Mouse (Mus musculus) heart, embryonic 13.5 days (tissue): ENCODE measurements around the gene Il31ra. TPM values are rescaled to one million over a fixed set of nuclear protein-coding genes. Genes with fewer than 3 reads are reported as not detected.
"Not testable (repeated sequence)": the region's sequence is repeated elsewhere in the genome, so short reads cannot be mapped to it uniquely, and the experiment has no call there.

ENCODE experiments used
- ATAC-seq: fragments of 200-750 bp; cut with Nextera tagmentation; 2 replicates; pipeline ENCODE4 v1.8.0; 2017; ENCODE audit warnings: moderate TSS enrichment; ENCODE audit not compliant: insufficient number of reproducible peaks, low FRiP score, low TSS enrichment; ENCODE audit errors: extremely low read depth
- H3K27ac ChIP-seq: fragments of 300-500 bp; sonication (generic); replicated peaks from 2 replicates; pipeline ENCODE4 v1.5.1; 2015; ENCODE audit warnings: moderate library complexity, mild to moderate bottlenecking, inconsistent platforms
- H3K27me3 ChIP-seq: fragments of 300-500 bp; sonication (generic); replicated peaks from 2 replicates; pipeline ENCODE4 v1.6.1; 2015; ENCODE audit warnings: mild to moderate bottlenecking, inconsistent platforms
- H3K36me3 ChIP-seq: fragments of 300-500 bp; sonication (generic); 2 replicates; pipeline ENCODE4 v1.6.1; 2015; ENCODE audit warnings: mild to moderate bottlenecking, inconsistent platforms
- H3K4me1 ChIP-seq: fragments of 300-500 bp; sonication (generic); 2 replicates; pipeline ENCODE4 v1.6.1; 2015; ENCODE audit warnings: inconsistent platforms
- H3K4me2 ChIP-seq: fragments of 300-500 bp; sonication (generic); 2 replicates; pipeline ENCODE4 v1.6.1; 2015; ENCODE audit warnings: inconsistent platforms, mild to moderate bottlenecking, moderate library complexity
- H3K4me3 ChIP-seq: fragments of 300-500 bp; sonication (generic); 2 replicates; pipeline ENCODE4 v1.5.1; 2015; ENCODE audit warnings: moderate library complexity, mild to moderate bottlenecking, inconsistent platforms
- H3K9ac ChIP-seq: fragments of 300-500 bp; sonication (generic); 2 replicates; pipeline ENCODE4 v1.6.1; 2015; ENCODE audit warnings: inconsistent platforms, mild to moderate bottlenecking, moderate library complexity
- H3K9me3 ChIP-seq: fragments of 300-500 bp; sonication (generic); 2 replicates; pipeline ENCODE4 v1.6.1; 2016; ENCODE audit warnings: inconsistent platforms
- WGBS: fragments of 180-500 bp; shearing (Covaris S2); methylation state at CpG from one replicate; pipeline ENCODE4 v1.1.7; 2015; ENCODE audit warnings: mixed read lengths; 5-methylcytosine and 5-hydroxymethylcytosine counted together
- polyA plus RNA-seq: library from polyadenylated mRNA; unstranded; fragments of >200 nt; fragmentation: Nextera tagmentation; extraction: Ambion mirVana; gene quantifications from 2 replicates; pipeline ENCODE4 v1.2.1, GENCODE M21; 2015

Gene Il31ra
- 0.15 and 0.17 TPM in 2 replicates for polyA plus RNA-seq

DNA sequence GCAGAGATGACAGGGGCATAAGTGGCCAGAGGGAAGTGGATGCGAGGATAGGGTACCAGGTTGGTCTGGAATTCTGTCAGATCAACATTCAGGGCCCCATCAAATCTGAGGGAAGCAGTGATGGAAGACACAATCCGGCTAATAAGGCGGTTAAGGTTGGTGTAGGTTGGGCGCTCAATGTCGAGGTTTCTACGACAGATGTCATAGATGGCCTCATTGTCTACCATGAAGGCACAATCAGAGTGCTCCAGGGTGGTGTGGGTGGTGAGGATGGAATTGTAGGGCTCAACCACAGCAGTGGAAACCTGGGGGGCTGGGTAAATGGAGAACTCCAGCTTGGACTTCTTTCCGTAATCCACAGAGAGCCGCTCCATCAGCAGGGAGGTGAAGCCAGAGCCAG lies at the start of gene Il31ra:
Gene Il31ra (minus strand): TSS at position 101 of the 400 bp plus-strand sequence.
- H3K27me3 ChIP-seq, H3K9ac ChIP-seq, H3K27ac ChIP-seq, H3K36me3 ChIP-seq, H3K4me2 ChIP-seq, H3K9me3 ChIP-seq, H3K4me1 ChIP-seq, ATAC-seq, H3K4me3 ChIP-seq: not testable (repeated sequence)
- 95% methylated on average over 5 of the region's 8 CpGs for whole genome bisulfite sequencing

GRCm38 (mm10) chr13:112642897-112643296 lies 48.7 kb upstream of the Il31ra start:
- Histone ChIP-seq H3K27me3 (no peaks in the 10 kb centered on the region), H3K36me3 (no peaks in the 10 kb centered on the region), H3K9ac (no peak overlapping the region), H3K4me1 (0 out of 2 replicates have a peak, but pooled peaks cover 4% of the 10 kb centered on the region), H3K9me3 (no peaks in the 10 kb centered on the region), H3K4me2 (no peak overlapping the region), H3K27ac (no peak overlapping the region), H3K4me3 (no peak overlapping the region)
- WGBS: 82% methylated on average over 3 of the region's 3 CpGs
- no peak for ATAC-seq

DNA sequence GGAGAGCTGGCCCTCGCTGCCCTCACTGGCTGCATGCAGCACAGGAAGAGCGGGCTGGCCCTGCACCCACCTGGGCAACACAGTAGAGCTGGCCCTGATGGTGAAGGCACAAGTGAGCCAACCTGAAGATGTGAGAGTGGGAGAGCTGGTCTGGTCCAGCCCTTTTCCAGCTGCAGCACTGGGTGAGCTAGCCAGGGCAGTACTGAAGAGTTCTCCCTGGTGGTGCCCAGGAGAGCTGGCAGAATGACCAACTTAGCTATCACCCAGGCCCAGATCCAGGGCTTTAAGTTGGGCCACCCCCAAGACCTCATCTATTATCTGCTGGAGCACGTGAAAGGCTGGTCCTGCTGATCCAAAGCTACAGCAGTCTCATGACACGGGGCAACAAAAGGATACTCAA lies 45.0 kb upstream of the Il31ra start:
- no peak for ATAC-seq
- WGBS: 62% methylated on average over 4 of the region's 4 CpGs

GRCm38 (mm10) chr13:112636498-112636897 lies 42.3 kb upstream of the Il31ra start:
- H3K36me3 ChIP-seq: no peaks in the 10 kb centered on the region
- 36% methylated on average over 3 of the region's 3 CpGs for WGBS
- no peaks in the 10 kb centered on the region for H3K27me3 ChIP-seq
- H3K9me3 ChIP-seq: no peaks in the 10 kb centered on the region
- ATAC-seq: no peak
- H3K4me1 ChIP-seq: no peaks in the 10 kb centered on the region
- H3K4me3 ChIP-seq: no peak overlapping the region
- no peak overlapping the region for H3K4me2 ChIP-seq
- no peak overlapping the region for H3K27ac ChIP-seq
- no peak overlapping the region for H3K9ac ChIP-seq

More for the DNA sequence above, 45.0 kb upstream of the Il31ra start:
- Histone ChIP-seq H3K27me3 (no peaks in the 10 kb centered on the region), H3K4me1 (no peaks in the 10 kb centered on the region), H3K36me3 (no peaks in the 10 kb centered on the region), H3K27ac (no peak overlapping the region), H3K4me3 (no peak overlapping the region), H3K9me3 (no peaks in the 10 kb centered on the region), H3K9ac (no peak overlapping the region), H3K4me2 (no peak overlapping the region)

DNA sequence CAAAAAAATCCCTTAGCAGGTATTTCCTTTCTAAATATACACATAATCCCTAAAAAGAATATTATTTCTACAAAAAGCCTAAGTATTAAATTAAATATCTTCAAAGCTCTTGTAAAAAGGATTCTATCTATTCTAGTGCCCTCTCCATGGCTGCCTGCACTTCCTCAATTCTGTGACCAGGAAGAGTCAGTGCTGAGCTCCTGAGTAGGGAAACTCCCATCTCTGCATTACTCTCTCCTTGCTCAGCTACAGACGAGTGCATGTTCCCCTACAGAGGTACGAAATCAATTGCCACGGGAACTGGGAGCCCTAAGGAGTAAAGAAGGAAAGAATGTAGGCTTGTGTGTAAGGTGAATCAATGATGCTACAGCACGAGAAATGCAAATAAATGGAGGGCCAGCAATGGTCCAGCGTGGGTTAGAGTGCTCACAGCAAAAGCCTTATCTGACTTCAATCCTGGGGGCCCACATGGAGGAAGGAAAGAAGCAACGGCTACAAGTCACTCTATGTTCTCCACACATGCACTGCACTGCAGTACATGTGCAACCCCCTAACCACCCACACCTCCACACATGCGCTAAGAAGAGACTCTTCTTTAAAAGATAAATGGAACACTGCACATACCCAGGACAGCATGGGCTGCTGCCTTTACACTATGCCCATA lies 41.1 kb upstream of the Il31ra start:
- H3K27me3 ChIP-seq: no peaks in the 10 kb centered on the region
- H3K4me1 ChIP-seq: no peaks in the 10 kb centered on the region
- H3K36me3 ChIP-seq: no peaks in the 10 kb centered on the region
- H3K4me3 ChIP-seq: no peak overlapping the region
- no peak overlapping the region for H3K27ac ChIP-seq
- no peak overlapping the region for H3K9ac ChIP-seq
- H3K9me3 ChIP-seq: no peaks in the 10 kb centered on the region
- ATAC-seq: no peak
- H3K4me2 ChIP-seq: no peak overlapping the region
- 59% methylated on average over 7 of the region's 7 CpGs for WGBS

- Histone ChIP-seq H3K9me3 (no peaks in the 10 kb centered on the region), H3K4me2 (no peak overlapping the region), H3K4me3 (no peak overlapping the region), H3K27ac (no peak overlapping the region), H3K27me3 (no peaks in the 10 kb centered on the region), H3K4me1 (no peaks in the 10 kb centered on the region), H3K36me3 (no peaks in the 10 kb centered on the region), H3K9ac (no peak overlapping the region)
- no peak for ATAC-seq
Observed at GRCm38 (mm10) chr13:112625566-112625965, 31.4 kb upstream of the Il31ra start.

GRCm38 (mm10) chr13:112624622-112625021 lies 30.5 kb upstream of the Il31ra start:
- no peak overlapping the region for H3K9ac ChIP-seq
- no peaks in the 10 kb centered on the region for H3K36me3 ChIP-seq
- H3K27me3 ChIP-seq: no peaks in the 10 kb centered on the region
- H3K27ac ChIP-seq: no peak overlapping the region
- no peak for ATAC-seq
- H3K4me3 ChIP-seq: no peak overlapping the region
- no peaks in the 10 kb centered on the region for H3K9me3 ChIP-seq
- WGBS: 50% methylated on average over 3 of the region's 3 CpGs
- no peaks in the 10 kb centered on the region for H3K4me1 ChIP-seq
- H3K4me2 ChIP-seq: no peak overlapping the region

DNA sequence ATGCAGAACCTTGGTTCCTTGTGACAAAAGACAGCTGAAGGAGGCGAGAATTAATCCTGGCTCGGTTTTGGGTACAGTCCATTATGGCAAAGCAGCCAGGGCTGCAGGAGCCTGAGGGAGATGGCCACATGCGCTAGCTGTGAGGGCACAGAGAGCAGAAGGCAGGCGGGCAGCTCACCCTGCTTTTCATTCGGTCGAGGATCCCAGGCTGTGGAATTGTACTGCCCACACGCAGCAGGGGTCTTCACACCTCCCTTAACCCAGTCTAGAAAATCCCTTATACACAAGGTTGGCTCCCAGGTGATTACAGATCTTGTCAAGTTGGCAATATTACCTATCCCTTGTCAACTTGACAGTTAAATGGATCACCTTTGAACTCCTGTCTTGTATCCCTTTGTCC lies 29.5 kb upstream of the Il31ra start:
- no peaks in the 10 kb centered on the region for H3K36me3 ChIP-seq
- H3K4me3 ChIP-seq: no peak overlapping the region
- H3K9ac ChIP-seq: no peak overlapping the region
- no peaks in the 10 kb centered on the region for H3K9me3 ChIP-seq
- H3K27ac ChIP-seq: no peak overlapping the region
- ATAC-seq: no peak
- no peak overlapping the region for H3K4me2 ChIP-seq
- H3K4me1 ChIP-seq: no peaks in the 10 kb centered on the region
- H3K27me3 ChIP-seq: no peaks in the 10 kb centered on the region
- WGBS: 44% methylated on average over 7 of the region's 7 CpGs

- Histone ChIP-seq H3K4me3 (no peak overlapping the region), H3K4me2 (no peak overlapping the region), H3K9ac (no peak overlapping the region), H3K4me1 (no peaks in the 10 kb centered on the region), H3K27me3 (no peaks in the 10 kb centered on the region), H3K36me3 (no peaks in the 10 kb centered on the region), H3K9me3 (no peaks in the 10 kb centered on the region), H3K27ac (no peak overlapping the region)
- no peak for ATAC-seq
- WGBS: 77% methylated on average over 3 of the region's 3 CpGs
Observed at GRCm38 (mm10) chr13:112621592-112621991, 27.4 kb upstream of the Il31ra start.

DNA sequence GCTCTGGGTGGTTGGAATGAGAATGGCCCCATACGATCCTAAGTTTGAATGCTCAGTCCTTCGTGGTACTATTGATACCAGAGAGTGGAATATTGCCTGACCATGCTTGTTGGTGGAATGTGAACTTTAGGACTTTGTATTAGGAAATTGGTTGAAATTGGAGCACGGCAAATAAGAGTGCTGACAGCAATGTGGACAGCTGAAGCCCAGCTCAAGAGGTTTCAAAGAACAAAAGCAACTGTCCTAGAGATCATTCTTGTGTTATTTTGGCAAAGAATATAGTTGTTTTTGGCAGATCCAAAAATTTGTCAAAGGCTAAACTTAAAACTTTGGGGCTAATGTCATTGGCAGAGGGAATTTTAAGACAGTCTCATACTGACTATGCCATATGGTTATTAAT lies 14.4 kb upstream of the Il31ra start:
- WGBS: 80% methylated on average over 3 of the region's 3 CpGs
- no peak overlapping the region for H3K27ac ChIP-seq
- no peaks in the 10 kb centered on the region for H3K4me1 ChIP-seq
- no peak overlapping the region for H3K9ac ChIP-seq
- H3K36me3 ChIP-seq: no peaks in the 10 kb centered on the region
- no peak for ATAC-seq
- H3K27me3 ChIP-seq: no peaks in the 10 kb centered on the region
- no peak overlapping the region for H3K4me2 ChIP-seq
- no peak overlapping the region for H3K4me3 ChIP-seq
- H3K9me3 ChIP-seq: no peaks in the 10 kb centered on the region

DNA sequence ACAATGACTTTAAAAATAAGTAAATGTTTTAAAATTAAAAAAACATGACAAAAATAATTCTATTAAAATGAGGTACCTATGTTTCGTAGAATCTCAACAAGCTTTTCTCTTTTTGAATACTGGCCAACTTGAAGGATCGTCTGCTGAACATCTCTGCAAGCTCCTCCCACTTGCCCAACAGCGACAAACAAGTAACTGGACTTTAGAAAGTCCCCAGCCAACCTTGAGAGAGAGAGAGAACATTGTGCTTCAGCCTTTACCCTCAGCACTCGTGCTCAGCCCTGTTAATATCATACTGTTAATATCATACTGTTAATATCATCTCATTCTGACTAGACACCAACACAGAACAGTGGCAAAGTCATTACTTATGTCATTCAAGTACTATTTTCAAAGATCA lies 10.3 kb upstream of the Il31ra start:
- 55% methylated on average over 4 of the region's 4 CpGs for WGBS
- no peak for ATAC-seq

GRCm38 (mm10) chr13:112603839-112604238 lies 9.7 kb upstream of the Il31ra start:
- H3K27me3 ChIP-seq: no peaks in the 10 kb centered on the region
- ATAC-seq: no peak
- WGBS: 68% methylated on average over 1 of the region's 1 CpGs
- no peaks in the 10 kb centered on the region for H3K9me3 ChIP-seq
- H3K4me3 ChIP-seq: no peak overlapping the region
- no peak overlapping the region for H3K4me2 ChIP-seq
- no peaks in the 10 kb centered on the region for H3K36me3 ChIP-seq
- no peaks in the 10 kb centered on the region for H3K4me1 ChIP-seq
- H3K9ac ChIP-seq: no peak overlapping the region
- no peak overlapping the region for H3K27ac ChIP-seq

More for the DNA sequence above, 10.3 kb upstream of the Il31ra start:
- no peaks in the 10 kb centered on the region for H3K36me3 ChIP-seq
- no peaks in the 10 kb centered on the region for H3K9me3 ChIP-seq
- H3K27ac ChIP-seq: no peak overlapping the region
- no peak overlapping the region for H3K4me3 ChIP-seq
- H3K9ac ChIP-seq: no peak overlapping the region
- H3K27me3 ChIP-seq: no peaks in the 10 kb centered on the region
- H3K4me1 ChIP-seq: no peaks in the 10 kb centered on the region
- H3K4me2 ChIP-seq: no peak overlapping the region
